Mouse (Mus musculus) heart, embryonic 13.5 days (tissue): ENCODE results near the gene Dtx3l. TPM values are rescaled to one million over a fixed set of nuclear protein-coding genes. Genes with fewer than 3 reads are reported as not detected.

Source experiments
- ATAC-seq: fragments of 200-750 bp; cut with Nextera tagmentation; 2 replicates; pipeline ENCODE4 v1.8.0; 2017; ENCODE audit warnings: moderate TSS enrichment; ENCODE audit not compliant: insufficient number of reproducible peaks, low FRiP score, low TSS enrichment; ENCODE audit errors: extremely low read depth
- H3K27ac ChIP-seq: fragments of 300-500 bp; sonication (generic); replicated peaks from 2 replicates; pipeline ENCODE4 v1.5.1; 2015; ENCODE audit warnings: moderate library complexity, mild to moderate bottlenecking, inconsistent platforms
- H3K27me3 ChIP-seq: fragments of 300-500 bp; sonication (generic); replicated peaks from 2 replicates; pipeline ENCODE4 v1.6.1; 2015; ENCODE audit warnings: mild to moderate bottlenecking, inconsistent platforms
- H3K36me3 ChIP-seq: fragments of 300-500 bp; sonication (generic); 2 replicates; pipeline ENCODE4 v1.6.1; 2015; ENCODE audit warnings: mild to moderate bottlenecking, inconsistent platforms
- H3K4me1 ChIP-seq: fragments of 300-500 bp; sonication (generic); 2 replicates; pipeline ENCODE4 v1.6.1; 2015; ENCODE audit warnings: inconsistent platforms
- H3K4me2 ChIP-seq: fragments of 300-500 bp; sonication (generic); 2 replicates; pipeline ENCODE4 v1.6.1; 2015; ENCODE audit warnings: inconsistent platforms, mild to moderate bottlenecking, moderate library complexity
- H3K4me3 ChIP-seq: fragments of 300-500 bp; sonication (generic); 2 replicates; pipeline ENCODE4 v1.5.1; 2015; ENCODE audit warnings: moderate library complexity, mild to moderate bottlenecking, inconsistent platforms
- H3K9ac ChIP-seq: fragments of 300-500 bp; sonication (generic); 2 replicates; pipeline ENCODE4 v1.6.1; 2015; ENCODE audit warnings: inconsistent platforms, mild to moderate bottlenecking, moderate library complexity
- H3K9me3 ChIP-seq: fragments of 300-500 bp; sonication (generic); 2 replicates; pipeline ENCODE4 v1.6.1; 2016; ENCODE audit warnings: inconsistent platforms
- WGBS: fragments of 180-500 bp; shearing (Covaris S2); methylation state at CpG from one replicate; pipeline ENCODE4 v1.1.7; 2015; ENCODE audit warnings: mixed read lengths; 5-methylcytosine and 5-hydroxymethylcytosine counted together
- polyA plus RNA-seq: library from polyadenylated mRNA; unstranded; fragments of >200 nt; fragmentation: Nextera tagmentation; extraction: Ambion mirVana; gene quantifications from 2 replicates; pipeline ENCODE4 v1.2.1, GENCODE M21; 2015

Gene Dtx3l
- polyA plus RNA-seq, 1 experiment from 2014 or later, result 4.6 TPM

DNA sequence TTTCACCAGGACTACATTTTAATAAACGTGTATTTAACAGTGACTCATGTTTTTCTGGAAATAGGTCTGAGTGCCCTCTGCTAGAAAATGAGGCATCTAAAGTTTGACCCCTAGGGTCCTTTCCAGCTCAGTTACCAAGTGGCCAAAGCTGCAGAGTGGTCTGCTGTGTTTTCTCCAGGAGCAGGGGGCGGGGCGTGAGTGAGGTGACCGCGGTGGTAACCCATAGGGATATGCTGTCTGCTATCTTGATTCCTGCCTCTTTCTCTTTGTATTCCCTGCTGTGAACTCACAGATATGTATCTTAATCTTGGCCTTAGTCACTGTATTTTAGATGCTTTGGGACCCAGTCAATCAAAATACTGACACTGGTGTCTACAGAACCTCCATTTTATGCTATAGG is 14.6 kb downstream of the Dtx3l start:
- Histone ChIP-seq H3K36me3 (0 out of 2 replicates have a peak, but pooled peaks cover 2% of the 10 kb centered on the region), H3K9ac (no peak overlapping the region), H3K27ac (no peak overlapping the region), H3K9me3 (no peaks in the 10 kb centered on the region), H3K4me1 (no peaks in the 10 kb centered on the region), H3K27me3 (no peaks in the 10 kb centered on the region), H3K4me2 (no peak overlapping the region), H3K4me3 (no peak overlapping the region)
- ATAC-seq, result no peak
- WGBS, result 81% methylated on average over 5 of the region's 5 CpGs

GRCm38 (mm10) chr16:35923546-35924198 is 15.3 kb downstream of the Dtx3l start:
- no peak for ATAC-seq
- Histone ChIP-seq H3K4me1 (no peaks in the 10 kb centered on the region), H3K27ac (no peak overlapping the region), H3K4me2 (no peak overlapping the region), H3K4me3 (no peak overlapping the region), H3K36me3 (no peaks in the 10 kb centered on the region), H3K9ac (no peak overlapping the region), H3K27me3 (no peaks in the 10 kb centered on the region), H3K9me3 (no peaks in the 10 kb centered on the region)
- 77% methylated on average over 7 of the region's 7 CpGs for WGBS

DNA sequence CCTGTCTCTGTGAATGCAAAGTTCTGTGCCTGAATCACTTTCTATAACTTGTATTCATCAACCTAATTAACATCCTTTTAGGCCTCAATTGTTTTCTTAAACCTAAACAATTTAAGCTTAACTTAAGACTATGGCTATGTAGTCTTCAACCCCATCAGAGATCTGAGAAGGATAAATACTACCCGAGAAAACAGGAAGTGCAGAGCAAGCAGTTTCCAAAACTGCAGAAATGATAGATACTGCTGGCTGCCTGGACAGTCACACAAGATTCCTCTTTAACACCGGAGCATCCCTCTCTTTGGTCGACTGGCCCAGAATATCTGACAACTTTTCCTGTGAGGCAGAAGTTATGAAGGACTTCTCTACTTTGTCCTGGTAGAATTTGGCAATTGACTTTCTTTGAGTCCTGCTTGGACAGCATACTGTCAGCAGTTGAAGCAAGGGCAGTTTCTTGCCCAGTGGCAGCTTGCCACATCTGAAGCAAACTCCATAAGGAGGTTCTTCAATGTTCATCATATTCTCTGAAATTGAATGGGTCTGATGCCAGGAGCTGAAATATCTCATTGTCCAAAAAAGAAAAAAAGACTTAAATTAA is 16.6 kb downstream of the Dtx3l start:
- no peak overlapping the region for H3K9ac ChIP-seq
- ATAC-seq, result no peak
- no peaks in the 10 kb centered on the region for H3K36me3 ChIP-seq
- WGBS, result 72% methylated on average over 3 of the region's 3 CpGs
- H3K9me3 ChIP-seq, result no peaks in the 10 kb centered on the region
- H3K4me2 ChIP-seq, result no peak overlapping the region
- H3K27me3 ChIP-seq, result no peaks in the 10 kb centered on the region
- H3K4me1 ChIP-seq, result no peaks in the 10 kb centered on the region
- H3K27ac ChIP-seq, result no peak overlapping the region
- no peak overlapping the region for H3K4me3 ChIP-seq

GRCm38 (mm10) chr16:35921676-35922235 is 17.2 kb downstream of the Dtx3l start:
- Histone ChIP-seq H3K36me3 (no peaks in the 10 kb centered on the region), H3K27ac (no peak overlapping the region), H3K4me2 (no peak overlapping the region), H3K27me3 (no peaks in the 10 kb centered on the region), H3K9ac (no peak overlapping the region), H3K4me1 (no peaks in the 10 kb centered on the region), H3K4me3 (no peak overlapping the region), H3K9me3 (no peaks in the 10 kb centered on the region)
- no peak for ATAC-seq
- 76% methylated on average over 2 of the region's 2 CpGs for WGBS

GRCm38 (mm10) chr16:35918721-35919543 is 20.0 kb downstream of the Dtx3l start:
- no peaks in the 10 kb centered on the region for H3K9me3 ChIP-seq
- ATAC-seq, result no peak
- WGBS, result 73% methylated on average over 6 of the region's 6 CpGs

GRCm38 (mm10) chr16:35914301-35914700 is 24.6 kb downstream of the Dtx3l start:
- WGBS, result 60% methylated on average over 5 of the region's 5 CpGs
- Histone ChIP-seq H3K4me1 (peaks cover 15% of the 10 kb centered on the region), H3K9me3 (0 out of 2 replicates have a peak, but pooled peaks cover 4% of the 10 kb centered on the region)

More at GRCm38 (mm10) chr16:35918721-35919543, 20.0 kb downstream of the Dtx3l start:
- Histone ChIP-seq H3K4me3 (no peak overlapping the region), H3K4me1 (peaks cover 9% of the 10 kb centered on the region), H3K9ac (no peak overlapping the region), H3K36me3 (no peaks in the 10 kb centered on the region), H3K4me2 (no peak overlapping the region), H3K27me3 (no peaks in the 10 kb centered on the region), H3K27ac (no peak overlapping the region)

DNA sequence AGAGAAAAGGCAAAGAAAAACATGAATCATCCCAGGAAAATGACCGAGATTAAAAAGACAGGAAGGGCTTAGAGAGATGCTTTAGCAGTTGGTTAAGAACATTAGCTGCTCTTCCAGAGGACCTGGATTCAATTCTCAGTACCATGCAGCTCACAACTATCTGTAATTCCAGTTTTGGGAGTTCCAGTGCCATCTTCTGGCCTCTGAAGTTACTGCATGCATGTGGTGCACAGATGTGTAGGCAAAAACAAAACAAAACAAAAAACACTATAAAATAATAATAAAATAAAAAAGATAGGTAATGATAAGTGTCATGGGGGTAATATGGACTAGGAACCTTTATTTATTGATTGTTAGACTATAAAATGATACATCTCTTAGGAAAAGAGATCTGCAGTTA is 25.4 kb downstream of the Dtx3l start:
- Histone ChIP-seq H3K4me3 (no peak overlapping the region), H3K4me2 (no peak overlapping the region), H3K27me3 (no peaks in the 10 kb centered on the region), H3K36me3 (no peaks in the 10 kb centered on the region), H3K9ac (no peak overlapping the region), H3K27ac (no peak overlapping the region), H3K4me1 (peaks cover 15% of the 10 kb centered on the region), H3K9me3 (0 out of 2 replicates have a peak, but pooled peaks cover 4% of the 10 kb centered on the region)
- no peak for ATAC-seq
- WGBS, result 63% methylated on average over 1 of the region's 1 CpGs

More at GRCm38 (mm10) chr16:35914301-35914700, 24.6 kb downstream of the Dtx3l start:
- H3K9ac ChIP-seq, result no peak overlapping the region
- H3K4me2 ChIP-seq, result no peak overlapping the region
- H3K27me3 ChIP-seq, result no peaks in the 10 kb centered on the region
- H3K27ac ChIP-seq, result no peak overlapping the region
- no peak overlapping the region for H3K4me3 ChIP-seq
- no peaks in the 10 kb centered on the region for H3K36me3 ChIP-seq
- no peak for ATAC-seq

DNA sequence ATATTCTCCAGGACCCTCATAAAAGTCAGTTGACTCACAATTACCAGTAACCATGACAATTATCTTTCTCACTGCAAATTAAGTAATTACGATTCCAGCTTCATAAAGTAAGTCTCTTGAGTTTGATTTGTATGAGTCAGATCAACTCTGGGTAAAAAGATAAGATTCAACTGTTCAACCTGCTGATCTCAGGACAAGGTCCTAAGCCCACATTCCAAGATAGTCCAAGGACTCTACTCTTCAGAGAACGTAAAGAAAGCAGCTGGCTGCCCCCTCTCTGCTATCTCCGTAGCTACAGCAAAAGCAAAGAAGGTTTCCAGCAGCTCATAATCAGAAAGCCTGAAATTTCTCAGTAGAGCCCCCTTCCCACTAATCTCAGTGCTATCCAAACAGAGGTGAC is 27.5 kb downstream of the Dtx3l start:
- Histone ChIP-seq H3K27me3 (no peaks in the 10 kb centered on the region), H3K4me2 (no peak overlapping the region), H3K4me1 (peaks cover 22% of the 10 kb centered on the region), H3K9ac (no peak overlapping the region), H3K4me3 (no peak overlapping the region), H3K27ac (no peak overlapping the region), H3K9me3 (0 out of 2 replicates have a peak, but pooled peaks cover 4% of the 10 kb centered on the region), H3K36me3 (no peaks in the 10 kb centered on the region)
- 36% methylated on average over 3 of the region's 3 CpGs for WGBS
- ATAC-seq, result no peak

DNA sequence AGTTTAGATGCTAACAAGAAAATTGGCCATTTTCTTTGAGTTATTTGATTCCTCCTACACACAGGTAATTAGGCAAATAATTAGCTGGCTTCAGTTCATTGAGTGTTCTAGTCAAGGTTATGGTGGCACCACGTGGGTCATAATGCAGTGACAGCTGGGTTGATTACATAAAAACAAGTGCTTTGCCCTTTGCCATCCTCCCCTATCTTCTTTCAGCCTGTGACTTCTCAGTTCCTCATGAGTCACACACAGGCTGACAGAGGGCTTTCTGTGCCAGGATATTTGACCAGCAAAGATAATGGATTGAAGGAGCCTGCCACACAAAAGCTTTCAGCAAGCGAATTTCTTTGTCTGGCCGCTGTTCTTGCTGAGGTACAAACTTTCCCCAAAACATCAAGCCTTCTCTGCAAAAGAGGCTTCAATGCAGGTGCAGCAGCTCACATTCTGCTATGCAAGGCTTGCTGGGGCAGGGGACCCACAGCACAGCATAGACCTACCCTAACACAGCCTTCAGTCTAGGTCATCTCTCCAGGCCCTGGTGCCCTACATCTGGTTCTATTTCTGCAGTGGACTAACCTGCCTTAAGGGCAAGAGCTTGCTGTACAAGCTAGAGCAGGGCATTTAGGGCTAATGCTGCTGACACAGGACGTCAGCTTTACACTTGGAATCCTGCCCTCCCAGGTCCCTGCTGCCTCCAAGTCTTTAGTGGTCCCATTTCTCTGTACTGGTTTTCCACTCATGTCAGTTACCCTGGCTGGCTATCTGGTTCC is 31.3 kb downstream of the Dtx3l start:
- H3K9ac ChIP-seq, result no peak overlapping the region
- H3K27ac ChIP-seq, result peak overlapping the region; percentile 29; the same call in 1 of the 2 replicates
- no peak for ATAC-seq
- 0 out of 2 replicates have a peak, but pooled peaks cover 4% of the 10 kb centered on the region for H3K9me3 ChIP-seq
- H3K27me3 ChIP-seq, result no peaks in the 10 kb centered on the region
- no peaks in the 10 kb centered on the region for H3K36me3 ChIP-seq
- no peak overlapping the region for H3K4me3 ChIP-seq
- WGBS, result 50% methylated on average over 4 of the region's 4 CpGs
- H3K4me2 ChIP-seq, result no peak overlapping the region
- H3K4me1 ChIP-seq, result peaks cover 13% of the 10 kb centered on the region; the same call in 1 of the 2 replicates

- no peaks in the 10 kb centered on the region for H3K36me3 ChIP-seq
- H3K9ac ChIP-seq, result no peak overlapping the region
- H3K9me3 ChIP-seq, result 0 out of 2 replicates have a peak, but pooled peaks cover 4% of the 10 kb centered on the region
- peaks cover 13% of the 10 kb centered on the region; the same call in 1 of the 2 replicates for H3K4me1 ChIP-seq
- H3K4me2 ChIP-seq, result no peak overlapping the region
- H3K27me3 ChIP-seq, result no peaks in the 10 kb centered on the region
- no peak overlapping the region for H3K27ac ChIP-seq
- no peak for ATAC-seq
- H3K4me3 ChIP-seq, result no peak overlapping the region
- WGBS, result 73% methylated on average over 7 of the region's 7 CpGs
Observed at GRCm38 (mm10) chr16:35906887-35907286, 32.1 kb downstream of the Dtx3l start.
